Mouse (Mus musculus) neural tube, embryonic 11.5 days (tissue): ENCODE data around the gene Mmp14. TPM values are rescaled to one million over a fixed set of nuclear protein-coding genes. Genes with fewer than 3 reads are reported as not detected.

Source experiments
- ATAC-seq: fragments of 200-750 bp; cut with Nextera tagmentation; 2 replicates; pipeline ENCODE4 v1.8.0; 2017; ENCODE audit warnings: moderate number of reproducible peaks, mild to moderate bottlenecking, moderate TSS enrichment, moderate library complexity; ENCODE audit not compliant: insufficient read depth, low FRiP score, low TSS enrichment
- DNase-seq: peaks from one replicate; pipeline ENCODE4 v3.0.0-alpha.2; 2015; ENCODE audit warnings: low spot score
- H3K27ac ChIP-seq: fragments of 300-500 bp; sonication (generic); 2 replicates; pipeline ENCODE4 v1.5.1; 2014; ENCODE audit warnings: low read depth, mild to moderate bottlenecking, low read length
- H3K27me3 ChIP-seq: fragments of 300-500 bp; sonication (generic); 2 replicates; pipeline ENCODE4 v1.6.1; 2014; ENCODE audit warnings: mild to moderate bottlenecking, low read length, mixed read lengths; ENCODE audit not compliant: control insufficient read depth, insufficient read depth
- H3K36me3 ChIP-seq: fragments of 300-500 bp; sonication (generic); 2 replicates; pipeline ENCODE4 v1.6.1; 2014; ENCODE audit warnings: mild to moderate bottlenecking, low read length, moderate library complexity, mixed read lengths; ENCODE audit not compliant: control insufficient read depth, insufficient read depth
- H3K4me1 ChIP-seq: fragments of 300-500 bp; sonication (generic); 2 replicates; pipeline ENCODE4 v1.6.1; 2014; ENCODE audit warnings: low read length, mixed read lengths; ENCODE audit not compliant: control insufficient read depth, insufficient read depth
- H3K4me2 ChIP-seq: fragments of 300-500 bp; sonication (generic); 2 replicates; pipeline ENCODE4 v1.6.1; 2014; ENCODE audit warnings: low read depth, mild to moderate bottlenecking, moderate library complexity
- H3K4me3 ChIP-seq: fragments of 300-500 bp; sonication (generic); 2 replicates; pipeline ENCODE4 v1.5.1; 2014; ENCODE audit warnings: low read depth, low read length
- H3K9ac ChIP-seq: fragments of 300-500 bp; sonication (generic); 2 replicates; pipeline ENCODE4 v1.6.1; 2014; ENCODE audit warnings: mild to moderate bottlenecking, low read length
- H3K9me3 ChIP-seq: fragments of 300-500 bp; sonication (generic); 2 replicates; pipeline ENCODE4 v1.6.1; 2016; ENCODE audit warnings: low read length; ENCODE audit not compliant: control insufficient read depth
- WGBS: fragments of 180-500 bp; shearing (Covaris S2); extraction: QIAGEN DNeasy Blood & Tissue Kit; methylation state at CpG from one replicate; pipeline ENCODE4 v1.1.7; 2014; 5-methylcytosine and 5-hydroxymethylcytosine counted together
- polyA plus RNA-seq: library from polyadenylated mRNA; unstranded; fragments of >200 nt; fragmentation: Nextera tagmentation; extraction: Ambion mirVana; gene quantifications from 2 replicates; pipeline ENCODE4 v1.2.1, GENCODE M21; 2014

The Mmp14 gene
- polyA plus RNA-seq, 1 experiment from 2014 or later: 70.6 TPM

DNA sequence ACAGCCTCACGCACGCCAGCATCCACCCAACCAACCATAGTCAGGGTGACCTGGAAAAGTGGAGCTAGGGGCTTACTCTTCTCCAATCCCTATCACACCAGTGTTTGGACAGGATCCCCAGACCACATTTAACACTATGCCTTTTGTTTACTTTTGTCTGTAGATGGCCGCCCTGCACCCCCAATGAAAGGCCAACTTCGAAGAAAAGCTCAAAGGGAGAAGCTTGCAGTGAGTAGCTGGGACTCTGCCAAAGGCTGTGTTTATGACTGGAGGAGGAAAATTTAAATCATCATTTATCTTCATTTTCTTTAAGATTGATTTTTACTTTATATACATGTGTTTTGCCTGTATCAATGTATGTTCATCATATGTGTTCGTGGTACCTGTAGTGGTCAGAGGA, 3.0 kb upstream of the Mmp14 start:
- H3K27ac ChIP-seq: no peak overlapping the region
- H3K4me3 ChIP-seq: no peak overlapping the region
- no peaks in the 10 kb centered on the region for H3K36me3 ChIP-seq
- no peak overlapping the region for H3K9ac ChIP-seq
- no peak for DNase-seq
- ATAC-seq: no peak
- no peak overlapping the region for H3K4me2 ChIP-seq
- no peaks in the 10 kb centered on the region for H3K9me3 ChIP-seq
- WGBS: 94% methylated on average over 5 of the region's 5 CpGs
- H3K4me1 ChIP-seq: peaks cover 17% of the 10 kb centered on the region
- no peaks in the 10 kb centered on the region for H3K27me3 ChIP-seq

DNA sequence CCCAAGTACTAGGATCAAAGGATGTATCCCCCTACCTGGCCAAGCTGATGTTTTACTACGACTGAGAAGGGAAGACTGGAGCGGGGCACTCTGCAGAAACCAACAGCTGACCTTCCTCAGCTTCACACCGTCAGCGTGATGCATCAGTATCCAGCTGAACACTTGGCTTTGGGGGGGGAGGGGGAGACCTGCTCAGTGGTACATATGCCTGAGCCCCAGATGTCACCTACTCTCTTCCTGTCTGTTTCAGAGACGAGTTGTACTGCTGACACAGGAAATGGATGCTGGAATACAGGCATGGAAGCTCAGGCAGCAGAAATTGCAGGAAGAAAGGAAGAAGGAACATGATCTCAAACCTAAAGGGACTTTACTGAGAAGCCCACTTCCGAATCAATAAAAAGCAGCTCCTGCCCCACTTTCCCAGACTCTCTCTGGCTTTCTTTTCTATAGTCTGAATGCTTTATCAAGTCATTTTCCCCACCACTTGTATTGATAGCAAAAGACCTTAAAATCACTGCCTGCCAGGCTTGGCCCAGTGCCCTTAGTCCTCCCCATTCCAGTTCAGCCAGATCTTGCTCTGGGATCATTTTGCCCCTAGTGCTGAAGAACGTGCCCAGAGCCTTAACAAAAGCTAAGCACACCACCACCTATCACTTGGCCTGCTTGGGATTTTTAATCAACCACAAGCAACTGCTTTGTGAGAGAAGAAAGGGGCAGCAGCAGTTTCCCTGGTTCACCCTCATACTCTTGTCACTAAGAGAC, 1.9 kb upstream of the Mmp14 start:
- H3K4me2 ChIP-seq: peak overlapping the region; percentile 65
- no peak overlapping the region for H3K27ac ChIP-seq
- DNase-seq (no peak), ATAC-seq (no peak)
- H3K9me3 ChIP-seq: no peaks in the 10 kb centered on the region
- 70% methylated on average over 7 of the region's 7 CpGs for WGBS
- no peaks in the 10 kb centered on the region for H3K27me3 ChIP-seq
- no peaks in the 10 kb centered on the region for H3K36me3 ChIP-seq
- H3K4me1 ChIP-seq: peaks cover 18% of the 10 kb centered on the region
- H3K9ac ChIP-seq: no peak overlapping the region; the same call in 1 of the 2 replicates
- no peak overlapping the region for H3K4me3 ChIP-seq

DNA sequence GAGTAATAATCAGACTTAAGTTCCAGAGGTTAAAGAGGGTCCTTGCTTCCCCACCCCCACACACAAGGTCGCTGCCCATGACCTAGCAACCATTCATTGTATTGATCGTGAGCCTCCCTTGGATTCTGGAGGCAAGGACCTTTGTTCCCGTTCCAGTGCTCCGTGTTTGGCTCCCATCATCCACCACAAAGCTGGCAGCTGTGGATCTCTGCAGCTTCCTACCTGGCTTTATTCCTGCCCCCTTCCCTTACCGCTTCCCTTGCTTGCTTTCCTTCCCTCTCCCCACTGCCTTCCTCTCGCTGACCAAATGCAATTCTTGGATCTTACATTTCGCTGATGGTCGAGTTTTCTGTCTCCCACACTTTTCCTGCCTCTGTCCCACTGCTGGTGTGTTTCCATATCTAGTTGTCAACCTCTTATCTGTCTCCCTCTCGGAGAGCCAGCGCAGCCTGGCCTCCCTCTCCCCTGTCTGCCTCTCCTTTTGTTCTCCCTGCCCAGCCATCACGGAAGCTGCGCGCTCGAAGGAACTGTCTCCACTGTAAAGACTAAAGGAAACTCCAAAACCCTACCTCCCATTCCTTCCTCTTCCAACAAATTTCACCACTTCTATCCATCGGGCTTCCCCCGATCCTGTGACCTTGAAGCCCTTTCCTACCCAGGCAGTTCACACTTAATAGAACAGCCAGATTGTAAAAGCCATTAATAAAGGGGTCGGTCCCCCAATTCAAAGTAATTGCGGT, 836 bp upstream of the Mmp14 start:
- H3K4me3 ChIP-seq: peak overlapping the region; percentile 60
- peak overlapping the region; percentile 92 for H3K9ac ChIP-seq
- H3K4me1 ChIP-seq: peaks cover 18% of the 10 kb centered on the region
- no peaks in the 10 kb centered on the region for H3K27me3 ChIP-seq
- H3K36me3 ChIP-seq: no peaks in the 10 kb centered on the region
- peak overlapping the region; percentile 65 for H3K4me2 ChIP-seq
- H3K27ac ChIP-seq: peak overlapping the region; percentile 74
- DNase-seq (no peak), ATAC-seq (no peak)
- WGBS: 4% methylated on average over 18 of the region's 18 CpGs
- H3K9me3 ChIP-seq: no peaks in the 10 kb centered on the region

GRCm38 (mm10) chr14:54432078-54432836, 845 bp downstream of the Mmp14 start:
- Histone ChIP-seq H3K9me3 (no peaks in the 10 kb centered on the region), H3K27me3 (no peaks in the 10 kb centered on the region), H3K36me3 (no peaks in the 10 kb centered on the region), H3K4me2 (peak overlapping the region; percentile 65), H3K4me3 (peak overlapping the region; percentile 60), H3K9ac (peak overlapping the region; percentile 92), H3K4me1 (peaks cover 18% of the 10 kb centered on the region), H3K27ac (peak overlapping the region; percentile 74; the same call in 1 of the 2 replicates)
- 4% methylated on average over 54 of the region's 54 CpGs for WGBS
- DNase-seq: peak; percentile 61
- ATAC-seq: peak; percentile 32

GRCm38 (mm10) chr14:54432837-54433830, 1.7 kb downstream of the Mmp14 start:
- Histone ChIP-seq H3K4me2 (peak overlapping the region; percentile 65), H3K36me3 (no peaks in the 10 kb centered on the region), H3K4me3 (peak overlapping the region; percentile 60), H3K27ac (no peak overlapping the region), H3K9ac (peak overlapping the region; percentile 92), H3K4me1 (peaks cover 11% of the 10 kb centered on the region), H3K27me3 (no peaks in the 10 kb centered on the region), H3K9me3 (no peaks in the 10 kb centered on the region)
- DNase-seq: no peak
- no peak for ATAC-seq
- 47% methylated on average over 17 of the region's 17 CpGs for WGBS

DNA sequence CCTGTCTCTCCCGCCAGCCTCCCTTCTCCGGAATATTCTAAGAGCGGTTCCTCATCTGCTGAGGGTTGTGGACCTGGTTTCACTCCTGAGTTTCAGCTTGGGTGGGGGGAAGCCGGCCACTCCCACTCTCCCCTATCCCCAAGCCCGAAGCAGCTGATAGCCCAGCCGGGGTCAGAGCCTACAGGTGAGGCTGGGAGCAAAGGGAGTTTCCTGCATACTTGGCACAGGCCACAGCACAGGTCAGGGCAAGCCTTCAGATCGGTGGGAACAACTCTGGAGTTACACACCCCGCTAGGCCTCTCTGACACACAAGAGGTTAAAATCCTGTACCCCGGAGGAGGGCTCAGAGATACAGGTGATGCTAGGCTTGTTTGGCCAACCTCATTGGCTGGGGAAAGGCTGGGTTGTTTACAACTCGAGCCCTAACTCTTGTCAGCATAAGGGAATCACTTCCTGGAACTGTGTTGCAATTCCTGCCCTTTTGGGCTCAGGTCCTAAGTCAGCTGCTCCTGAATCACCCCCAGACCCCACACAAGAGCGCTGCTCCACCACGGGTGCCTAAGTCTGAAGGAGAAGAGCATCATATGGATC, 2.6 kb downstream of the Mmp14 start:
- 0 out of 2 replicates have a peak overlapping the region, but pooled peaks have one; percentile 3 for H3K4me3 ChIP-seq

DNA sequence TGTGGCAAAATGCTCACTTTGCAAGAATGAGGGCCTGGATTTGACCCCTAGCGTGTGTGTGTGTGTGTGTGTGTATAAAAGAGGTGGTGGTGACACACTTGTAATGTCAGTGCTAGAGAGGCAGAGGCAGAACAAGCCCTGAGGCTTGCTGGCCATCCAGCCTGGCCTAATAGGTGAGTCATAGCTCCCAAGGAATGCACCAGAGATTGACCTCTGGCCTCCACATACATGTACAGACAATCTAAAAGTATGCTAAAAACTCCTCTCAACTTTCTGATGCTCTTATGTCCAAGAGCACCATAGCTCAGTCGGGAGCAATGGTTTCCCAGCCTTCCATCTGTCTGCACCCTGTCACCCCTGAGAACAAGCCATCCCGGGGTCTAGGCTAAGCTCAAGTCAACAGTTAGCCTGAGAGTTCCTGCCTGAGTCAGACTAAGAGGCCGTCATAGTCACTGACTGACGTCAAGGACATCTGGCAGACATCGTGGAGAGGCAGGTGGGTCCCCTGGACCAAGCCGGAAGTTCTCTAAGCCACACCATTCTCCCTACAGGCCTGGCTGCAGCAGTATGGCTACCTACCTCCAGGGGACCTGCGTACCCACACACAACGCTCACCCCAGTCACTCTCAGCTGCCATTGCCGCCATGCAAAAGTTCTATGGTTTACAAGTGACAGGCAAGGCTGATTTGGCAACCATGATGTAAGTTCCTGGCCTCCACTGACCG, 3.9 kb downstream of the Mmp14 start:
- 89% methylated on average over 11 of the region's 11 CpGs for WGBS
- no peak for DNase-seq
- no peaks in the 10 kb centered on the region for H3K36me3 ChIP-seq
- no peak overlapping the region for H3K27ac ChIP-seq
- H3K4me2 ChIP-seq: no peak overlapping the region
- no peak for ATAC-seq
- H3K9ac ChIP-seq: no peak overlapping the region
- H3K27me3 ChIP-seq: no peaks in the 10 kb centered on the region
- no peaks in the 10 kb centered on the region for H3K9me3 ChIP-seq
- H3K4me1 ChIP-seq: peaks cover 7% of the 10 kb centered on the region
- H3K4me3 ChIP-seq: no peak overlapping the region

More for the DNA sequence above, 2.6 kb downstream of the Mmp14 start:
- 73% methylated on average over 12 of the region's 12 CpGs for WGBS
- H3K27ac ChIP-seq: no peak overlapping the region
- DNase-seq (no peak), ATAC-seq (no peak)
- no peaks in the 10 kb centered on the region for H3K27me3 ChIP-seq
- peaks cover 11% of the 10 kb centered on the region for H3K4me1 ChIP-seq
- H3K9ac ChIP-seq: no peak overlapping the region
- H3K4me2 ChIP-seq: peak overlapping the region; percentile 65
- no peaks in the 10 kb centered on the region for H3K9me3 ChIP-seq
- no peaks in the 10 kb centered on the region for H3K36me3 ChIP-seq
